Mouse (Mus musculus) colon, adult 2 months (tissue): ENCODE data around the gene Krt79. TPM values are rescaled to one million over a fixed set of nuclear protein-coding genes. Genes with fewer than 3 reads are reported as not detected.

Source experiments
- polyA plus RNA-seq: library from polyadenylated mRNA; depleted of rRNA; stranded (reverse); fragments of >200 nt; gene quantifications from 2 replicates; pipeline ENCODE4 v1.2.3, GENCODE M21; 2012; rRNA removed

Gene Krt79
- polyA plus RNA-seq = 0.15 and 0.23 TPM in 2 replicates

GRCm38 (mm10) chr15:101940274-101940829 lies at the start of gene Krt79:
Gene Krt79 (minus strand): TSS chr15:101940324.

GRCm38 (mm10) chr15:101954187-101954586 lies 14.1 kb upstream of the Krt79 start, which contains the start of gene Krt78:
Gene Krt78 (minus strand): TSS chr15:101954287.

GRCm38 (mm10) chr15:101924635-101925034 lies 15.5 kb downstream of the Krt79 start, which contains the start of gene Krt4:
Gene Krt4 (minus strand): TSS chr15:101924735.

GRCm38 (mm10) chr15:101892820-101893219 lies 47.3 kb downstream of the Krt79 start, which contains the start of gene Krt76:
Gene Krt76 (minus strand): TSS chr15:101892920.

Other genes starting within 250 kb of the Krt79 start
- 0.06 TPM in 1 of 2 replicates, not detected in the other for gene Krt6a, start 246.0 kb downstream of the Krt79 start, polyA plus RNA-seq
- gene Krt5, start 227.4 kb downstream of the Krt79 start, polyA plus RNA-seq = 0.08 and 0.44 TPM in 2 replicates
- not detected in 2 replicates for gene Krt71, start 197.2 kb downstream of the Krt79 start, polyA plus RNA-seq
- gene Krt72, start 153.9 kb downstream of the Krt79 start, polyA plus RNA-seq = not detected in 2 replicates
- not detected in 2 replicates for gene Krt73, start 138.0 kb downstream of the Krt79 start, polyA plus RNA-seq
- gene Krt2, start 122.2 kb downstream of the Krt79 start, polyA plus RNA-seq = 0.03 TPM in 1 of 2 replicates, not detected in the other
- 0.24 TPM in 1 of 2 replicates, not detected in the other for gene Krt1, start 89.5 kb downstream of the Krt79 start, polyA plus RNA-seq
- not detected in 2 replicates for gene Krt77, start 70.6 kb downstream of the Krt79 start, polyA plus RNA-seq
- not detected in 2 replicates for gene Krt76, start 47.4 kb downstream of the Krt79 start, polyA plus RNA-seq
- not detected in 2 replicates for gene Krt4, start 15.6 kb downstream of the Krt79 start, polyA plus RNA-seq
- gene Krt78, start 14.0 kb upstream of the Krt79 start, polyA plus RNA-seq = 0.15 and 0.17 TPM in 2 replicates
- gene Krt8, start 64.2 kb upstream of the Krt79 start, polyA plus RNA-seq = 3,836 and 3,988 TPM in 2 replicates
- gene Krt18, start 87.9 kb upstream of the Krt79 start, polyA plus RNA-seq = 353 and 412 TPM in 2 replicates
- gene Eif4b, start 133.4 kb upstream of the Krt79 start, polyA plus RNA-seq = 58.9 and 64.5 TPM in 2 replicates
- 53.3 and 67.4 TPM in 2 replicates for gene Tns2, start 160.1 kb upstream of the Krt79 start, polyA plus RNA-seq
- gene Spryd3, start 195.9 kb upstream of the Krt79 start, polyA plus RNA-seq = 37.8 and 46.8 TPM in 2 replicates
- 69.3 and 84.3 TPM in 2 replicates for gene Igfbp6, start 204.0 kb upstream of the Krt79 start, polyA plus RNA-seq
- gene Soat2, start 210.2 kb upstream of the Krt79 start, polyA plus RNA-seq = 1.5 and 2.5 TPM in 2 replicates